Mouse (Mus musculus) G1E (cell line): ENCODE measurements at regions not wholly inside any gene's neighbourhood (a gene's known extent, or its start where the extent isn't known, plus 50 kb on each side); places are given as distances from the start of the nearest gene placed in this dataset.

Source experiments
- ATAC-seq: 2 replicates; pipeline ENCODE4 v1.8.0; 2016; ENCODE audit warnings: mild to moderate bottlenecking; ENCODE audit not compliant: insufficient number of reproducible peaks, poor library complexity, low FRiP score, severe bottlenecking; ENCODE audit errors: extremely low read depth
- DNase-seq: peaks from one replicate; pipeline ENCODE4 v3.0.0; 2012; ENCODE audit warnings: low spot score
- H3K27me3 ChIP-seq: 2 replicates; pipeline ENCODE4 v1.6.1; 2012; ENCODE audit warnings: mild to moderate bottlenecking, low read length, inconsistent platforms; ENCODE audit not compliant: insufficient read depth
- H3K36me3 ChIP-seq: replicated peaks from 2 replicates; pipeline ENCODE3; 2012; ENCODE audit warnings: mild to moderate bottlenecking, inconsistent platforms
- H3K4me1 ChIP-seq: 2 replicates; pipeline ENCODE4 v1.6.1; 2012; ENCODE audit warnings: low read depth, low read length, inconsistent platforms, mixed read lengths; ENCODE audit not compliant: insufficient read depth
- H3K4me3 ChIP-seq: 2 replicates; pipeline ENCODE4 v1.5.1; 2012; ENCODE audit warnings: low read depth, mild to moderate bottlenecking, inconsistent platforms, low read length, moderate library complexity, mixed read lengths
- H3K9me3 ChIP-seq: replicated peaks from 2 replicates; pipeline ENCODE4 v1.6.1; 2012; ENCODE audit warnings: inconsistent platforms
- CTCF ChIP-seq: IDR thresholded peaks from 2 replicates; pipeline ENCODE4 v1.5.1; 2012; ENCODE audit warnings: low read depth, low read length, inconsistent platforms, mixed read lengths
- GATA1 ChIP-seq: IDR thresholded peaks from 2 replicates; pipeline ENCODE4 v1.6.1; 2012; ENCODE audit warnings: borderline replicate concordance, low read length, inconsistent platforms, mixed read lengths
- GATA2 ChIP-seq: IDR thresholded peaks from 2 replicates; pipeline ENCODE4 v1.6.1; 2012; ENCODE audit warnings: low read depth, low read length, inconsistent platforms, borderline replicate concordance
- POLR2AphosphoS5 ChIP-seq: IDR thresholded peaks from 2 replicates; pipeline ENCODE4 v1.6.1; 2012; ENCODE audit warnings: low read depth, low read length, inconsistent platforms; ENCODE audit not compliant: insufficient replicate concordance
- TAL1 ChIP-seq: conservative IDR thresholded peaks from 2 replicates; pipeline ENCODE4 v1.6.1; 2012; ENCODE audit warnings: low read depth, low read length, inconsistent platforms, mixed read lengths

- H3K9me3 ChIP-seq: peaks cover 21% of the 10 kb centered on the region
- TF ChIP-seq POLR2AphosphoS5: no peak
- TF ChIP-seq GATA1: no peak
- no peak for TF ChIP-seq CTCF
- no peak for TF ChIP-seq TAL1
- TF ChIP-seq GATA2: no peak
- H3K36me3 ChIP-seq: no peaks in the 10 kb centered on the region
- H3K4me3 ChIP-seq: no peak overlapping the region
- H3K4me1 ChIP-seq: no peaks in the 10 kb centered on the region
- ATAC-seq (no peak), DNase-seq (no peak)
- H3K27me3 ChIP-seq: no peaks in the 10 kb centered on the region
Measured at GRCm38 (mm10) chr11:111326915-111327314, 261.0 kb downstream of the Kcnj2 start.

- Histone ChIP-seq H3K36me3 (no peaks in the 10 kb centered on the region), H3K27me3 (no peaks in the 10 kb centered on the region), H3K4me3 (no peak overlapping the region), H3K9me3 (peaks cover 24% of the 10 kb centered on the region), H3K4me1 (no peaks in the 10 kb centered on the region)
- DNase-seq (no peak), ATAC-seq (no peak)
- TF ChIP-seq GATA2: no peak
- no peak for TF ChIP-seq CTCF
- TF ChIP-seq TAL1: no peak
- no peak for TF ChIP-seq POLR2AphosphoS5
- TF ChIP-seq GATA1: no peak
Measured at GRCm38 (mm10) chr11:111328258-111328657, 262.3 kb downstream of the Kcnj2 start.

GRCm38 (mm10) chr11:111331592-111331991 lies 265.6 kb downstream of the Kcnj2 start:
- DNase-seq: no peak
- peaks cover 13% of the 10 kb centered on the region for H3K9me3 ChIP-seq
- no peaks in the 10 kb centered on the region for H3K27me3 ChIP-seq
- H3K4me1 ChIP-seq: no peaks in the 10 kb centered on the region
- no peaks in the 10 kb centered on the region for H3K36me3 ChIP-seq
- ATAC-seq: no peak
- H3K4me3 ChIP-seq: no peak overlapping the region
- no peak for TF ChIP-seq GATA1

GRCm38 (mm10) chr11:111333021-111333420 lies 267.1 kb downstream of the Kcnj2 start:
- Histone ChIP-seq H3K4me1 (no peaks in the 10 kb centered on the region), H3K27me3 (no peaks in the 10 kb centered on the region), H3K9me3 (peaks cover 16% of the 10 kb centered on the region), H3K4me3 (no peak overlapping the region), H3K36me3 (no peaks in the 10 kb centered on the region)
- TF ChIP-seq GATA2 (no peak), CTCF (no peak), POLR2AphosphoS5 (no peak), TAL1 (no peak), GATA1 (no peak)
- ATAC-seq (no peak), DNase-seq (no peak)

GRCm38 (mm10) chr11:111347562-111347961 lies 281.6 kb downstream of the Kcnj2 start:
- no peak for DNase-seq
- no peak for TF ChIP-seq GATA1
- TF ChIP-seq TAL1: no peak
- TF ChIP-seq GATA2: no peak
- TF ChIP-seq CTCF: no peak
- no peak for TF ChIP-seq POLR2AphosphoS5
- ATAC-seq: no peak

GRCm38 (mm10) chr11:111350028-111350427 lies 284.1 kb downstream of the Kcnj2 start:
- TF ChIP-seq CTCF (no peak), GATA1 (no peak), POLR2AphosphoS5 (no peak), GATA2 (no peak), TAL1 (no peak)
- Histone ChIP-seq H3K4me3 (no peak overlapping the region), H3K36me3 (no peaks in the 10 kb centered on the region), H3K27me3 (no peaks in the 10 kb centered on the region), H3K9me3 (peaks cover 27% of the 10 kb centered on the region), H3K4me1 (no peaks in the 10 kb centered on the region)
- ATAC-seq: no peak
- DNase-seq: no peak

More at GRCm38 (mm10) chr11:111347562-111347961, 281.6 kb downstream of the Kcnj2 start:
- no peaks in the 10 kb centered on the region for H3K4me1 ChIP-seq
- peaks cover 29% of the 10 kb centered on the region for H3K9me3 ChIP-seq
- no peak overlapping the region for H3K4me3 ChIP-seq
- H3K27me3 ChIP-seq: no peaks in the 10 kb centered on the region
- H3K36me3 ChIP-seq: no peaks in the 10 kb centered on the region

GRCm38 (mm10) chr11:111363363-111363762 lies 297.4 kb downstream of the Kcnj2 start:
- no peak overlapping the region for H3K4me3 ChIP-seq
- TF ChIP-seq POLR2AphosphoS5 (no peak), GATA1 (no peak), TAL1 (no peak), CTCF (no peak), GATA2 (no peak)
- no peak for ATAC-seq

More at GRCm38 (mm10) chr11:111363363-111363762, 297.4 kb downstream of the Kcnj2 start:
- no peaks in the 10 kb centered on the region for H3K4me1 ChIP-seq
- no peaks in the 10 kb centered on the region for H3K36me3 ChIP-seq
- H3K27me3 ChIP-seq: no peaks in the 10 kb centered on the region
- H3K9me3 ChIP-seq: peaks cover 2% of the 10 kb centered on the region; the same call in 1 of the 2 replicates
- no peak for DNase-seq
